Comparison of ENCODE assay signal across 10 mouse cellular contexts in the genomic region with DNA sequence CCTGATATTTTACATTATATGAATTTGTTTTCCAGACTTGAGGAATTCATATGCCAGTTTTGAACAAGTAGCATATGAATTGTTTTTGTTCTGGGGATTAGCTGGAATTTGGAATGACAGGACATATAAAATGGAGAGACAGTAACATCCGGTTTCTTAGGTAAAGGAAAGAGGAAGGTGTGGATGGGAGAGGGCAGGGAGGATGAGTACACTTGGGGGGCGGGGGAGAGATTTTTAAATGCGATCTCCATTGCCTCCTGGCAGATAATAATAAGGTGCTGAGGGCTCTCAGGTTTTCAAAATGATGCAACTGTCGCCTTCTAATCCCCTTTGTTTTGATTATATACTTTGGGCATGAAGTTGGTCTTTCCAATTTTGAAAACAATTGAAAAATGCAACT. TPM values are rescaled to one million over a fixed set of nuclear protein-coding genes. Genes with fewer than 3 reads are reported as not detected.
DNase-seq lines count a peak whose midpoint lies in the region; ATAC-seq and TF ChIP-seq lines count a peak whose summit lies in the region.
"Had no signal": no experiment of that assay in that cellular context is flagged by ENCODE, and none has a peak within 500 bp of the region (broad histone marks: within the 10 kb centered on the region; RNA-seq: fewer than 3 reads in every experiment).

No protein-coding gene starts in this region.

- TF ChIP-seq EP300 in liver, embryonic 14.5 days (IDR thresholded peaks at IDR 0.05; ENCODE audit: low read depth) = no peak

- no peak for TF ChIP-seq CTCF in C2C12 (IDR thresholded peaks at IDR 0.05; ENCODE audit: control insufficient read depth, insufficient read depth, insufficient read length)
- no peak for TF ChIP-seq CTCF in liver, embryonic 14.5 days (IDR thresholded peaks at IDR 0.05; ENCODE audit: low read depth)

- H3ac ChIP-seq in C2C12 (ENCODE audit: control insufficient read depth, insufficient read length, low read depth) = no peak overlapping the region

- H3K79me2 ChIP-seq in C2C12 (ENCODE audit: control insufficient read depth, insufficient read depth) = no peaks in the 10 kb centered on the region

- H3K4me1 ChIP-seq in forebrain, embryonic 16.5 days (replicated peaks; ENCODE audit: control insufficient read depth, insufficient read depth, low read length) = peaks cover 6% of the 10 kb centered on the region
- peaks cover 4 to 14% of the 10 kb centered on the region in 2 experiments; a peak in 3 of 4 replicates for H3K4me1 ChIP-seq in liver, embryonic 14.5 days (replicated peaks; ENCODE audit: control insufficient read depth in 2 of 2, insufficient read depth in 2 of 2, low read length in 1 of 2)

- peak overlapping the region; percentile 33 for H3K4me3 ChIP-seq in C2C12 (ENCODE audit: insufficient read depth, poor library complexity, severe bottlenecking)
- H3K4me3 ChIP-seq in forebrain, embryonic 16.5 days (replicated peaks; ENCODE audit: low read length) = peak overlapping the region; percentile 33
- peak overlapping the region; percentile 68 to 72 for H3K4me3 ChIP-seq in liver, embryonic 14.5 days (ENCODE audit: insufficient read depth in 1 of 2, low read depth in 2 of 2, low read length in 2 of 2)

- ATAC-seq in forebrain, embryonic 16.5 days = no peak
- ATAC-seq in liver, embryonic 14.5 days (ENCODE audit: insufficient read depth) = no peak
- ATAC-seq in megakaryocyte-erythroid progenitor cell, adult 5-6 weeks (replicated peaks; ENCODE audit: low FRiP score, low TSS enrichment, poor library complexity, severe bottlenecking) = no peak

- H3K27me3 ChIP-seq in C2C12 (ENCODE audit: control insufficient read depth, insufficient read depth, insufficient read length) = no peaks in the 10 kb centered on the region
- no peaks in the 10 kb centered on the region for H3K27me3 ChIP-seq in forebrain, embryonic 16.5 days (replicated peaks; ENCODE audit: control insufficient read depth, insufficient read depth, low read length)
- no peaks in the 10 kb centered on the region for H3K27me3 ChIP-seq in liver, embryonic 14.5 days (ENCODE audit: control insufficient read depth, insufficient read depth, low read length)

- no peak overlapping the region for H3K27ac ChIP-seq in forebrain, embryonic 16.5 days (ENCODE audit: low read length)
- H3K27ac ChIP-seq in liver, embryonic 14.5 days = peak overlapping the region; percentile 74

- no peaks in the 10 kb centered on the region for H3K36me3 ChIP-seq in C2C12 (ENCODE audit: control insufficient read depth, insufficient read depth)
- no peaks in the 10 kb centered on the region for H3K36me3 ChIP-seq in forebrain, embryonic 16.5 days (ENCODE audit: control insufficient read depth, insufficient read depth)
- H3K36me3 ChIP-seq in liver, embryonic 14.5 days (replicated peaks; ENCODE audit: control insufficient read depth, insufficient read depth, low read depth) = no peaks in the 10 kb centered on the region

- peak overlapping the region; percentile 49 for H3K4me2 ChIP-seq in forebrain, embryonic 16.5 days (ENCODE audit: low read length)
- H3K4me2 ChIP-seq in liver, embryonic 14.5 days (ENCODE audit: low read depth) = peak overlapping the region; percentile 91

- no peaks in the 10 kb centered on the region for H3K79me3 ChIP-seq in C2C12 (ENCODE audit: low read depth)

- WGBS in forebrain, embryonic 16.5 days = 23% methylated on average over 4 of the region's 4 CpGs
- WGBS in liver, embryonic 14.5 days (ENCODE audit: insufficient replicate concordance) = 10% methylated on average over 4 of the region's 4 CpGs

- no peaks in the 10 kb centered on the region for H3K9me3 ChIP-seq in forebrain, embryonic 16.5 days (ENCODE audit: control insufficient read depth, low read length)
- H3K9me3 ChIP-seq in liver, embryonic 14.5 days (ENCODE audit: control insufficient read depth, low read length) = no peaks in the 10 kb centered on the region

- DNase-seq in heart, adult 11 months = peak; percentile 76
- no peak for DNase-seq in heart, postnatal 4 days
- DNase-seq in liver, embryonic 14.5 days (ENCODE audit: low read depth in 3 of 3, low spot score in 3 of 3) = no peak
- DNase-seq in embryo, embryonic 11 days = no peak
- no peak for DNase-seq in kidney, postnatal 10 days

- no peak overlapping the region for H3K9ac ChIP-seq in forebrain, embryonic 16.5 days (replicated peaks; ENCODE audit: low read depth, low read length)
- peak overlapping the region; percentile 82 for H3K9ac ChIP-seq in liver, embryonic 14.5 days (replicated peaks)

TF ChIP-seq in C2C12, 6 proteins besides CTCF, POLR2A, EP300 and RAD21:
- TF ChIP-seq MAX (IDR thresholded peaks at IDR 0.05) = no peak
- no peak for TF ChIP-seq MYOD1 (IDR thresholded peaks at IDR 0.05; ENCODE audit: control insufficient read depth, insufficient read length, low read depth)
- no peak for TF ChIP-seq USF1 (IDR thresholded peaks at IDR 0.05; ENCODE audit: low read depth)
- no peak for TF ChIP-seq FOSL1 (IDR thresholded peaks at IDR 0.05; ENCODE audit: insufficient read depth, low read length, poor library complexity, severe bottlenecking)
- TF ChIP-seq CEBPB (IDR thresholded peaks at IDR 0.05; ENCODE audit: low read depth) = no peak
- TF ChIP-seq MYOG (IDR thresholded peaks at IDR 0.05; ENCODE audit: control insufficient read depth, extremely low read depth, insufficient read length) = no peak

RNA-seq across cellular contexts. Expression of gene Abt1, which starts 11.6 kb away (rescaled TPM):
- total RNA-seq in heart, postnatal 4 days (2021) = 1 to 10 TPM; 5.0 to 5.6 TPM
- 11.2 TPM for polyA plus RNA-seq in C2C12 (2012; fragmentation: generic; extraction: Trizol)
- 12.7 and 13.0 TPM in 2 replicates for polyA plus RNA-seq in forebrain, embryonic 16.5 days (2015; fragmentation: Nextera tagmentation; extraction: Ambion mirVana)
- 2.4 and 4.0 TPM in 2 replicates for polyA plus RNA-seq in liver, embryonic 14.5 days (2012; rRNA removed)
- polyA plus RNA-seq in liver, embryonic 14.5 days (2014; fragmentation: Nextera tagmentation; extraction: Ambion mirVana) = 5.2 and 5.3 TPM in 2 replicates
- 8.0 and 10.7 TPM in 2 replicates for total RNA-seq in megakaryocyte-erythroid progenitor cell, adult 5-6 weeks (2014; fragmentation: Nextera tagmentation)
- 12.8 and 13.7 TPM in 2 replicates for total RNA-seq in megakaryocyte-erythroid progenitor cell, adult 5-6 weeks (2017)

RNA-seq across cellular contexts. Expression of gene Btn1a1, which starts 30.5 kb away (rescaled TPM):
- total RNA-seq in heart, postnatal 4 days (2021) = under 1 TPM; 0.11 to 0.24 TPM
- not detected for polyA plus RNA-seq in C2C12 (2012; fragmentation: generic; extraction: Trizol)
- 0.06 and 0.22 TPM in 2 replicates for polyA plus RNA-seq in forebrain, embryonic 16.5 days (2015; fragmentation: Nextera tagmentation; extraction: Ambion mirVana)
- 1.5 and 2.1 TPM in 2 replicates for polyA plus RNA-seq in liver, embryonic 14.5 days (2012; rRNA removed)
- polyA plus RNA-seq in liver, embryonic 14.5 days (2014; fragmentation: Nextera tagmentation; extraction: Ambion mirVana) = 1.5 and 1.8 TPM in 2 replicates
- not detected in 2 replicates for total RNA-seq in megakaryocyte-erythroid progenitor cell, adult 5-6 weeks (2014; fragmentation: Nextera tagmentation)
- total RNA-seq in megakaryocyte-erythroid progenitor cell, adult 5-6 weeks (2017) = not detected in 2 replicates
- total RNA-seq: gastrocnemius, adult 18-20 months; megakaryocyte progenitor cell, adult 5-6 weeks had no signal

RNA-seq across cellular contexts. Expression of gene Btn2a2, which starts 53.4 kb away (rescaled TPM):
- total RNA-seq in heart, postnatal 4 days (2021) = not detected
- 0.07 TPM for polyA plus RNA-seq in C2C12 (2012; fragmentation: generic; extraction: Trizol)
- 0.18 TPM in 1 of 2 replicates, not detected in the other for polyA plus RNA-seq in forebrain, embryonic 16.5 days (2015; fragmentation: Nextera tagmentation; extraction: Ambion mirVana)
- 0.01 TPM in 1 of 2 replicates, not detected in the other for polyA plus RNA-seq in liver, embryonic 14.5 days (2012; rRNA removed)
- polyA plus RNA-seq in liver, embryonic 14.5 days (2014; fragmentation: Nextera tagmentation; extraction: Ambion mirVana) = not detected in 2 replicates
- not detected in 2 replicates for total RNA-seq in megakaryocyte-erythroid progenitor cell, adult 5-6 weeks (2014; fragmentation: Nextera tagmentation)
- not detected in 2 replicates for total RNA-seq in megakaryocyte-erythroid progenitor cell, adult 5-6 weeks (2017)
- total RNA-seq: gastrocnemius, adult 18-20 months had no signal
